Mouse (Mus musculus) MEL (cell line): ENCODE measurements around the gene Zfp319. TPM values are rescaled to one million over a fixed set of nuclear protein-coding genes. Genes with fewer than 3 reads are reported as not detected.

Experiments used
- DNase-seq: peaks from one replicate; pipeline ENCODE4 v3.0.0; 2011; ENCODE audit warnings: low read depth, low spot score
- H3K27ac ChIP-seq: 2 replicates; pipeline ENCODE4 v1.5.1; 2012; ENCODE audit warnings: low read depth, mild to moderate bottlenecking, control low read depth, low read length, moderate library complexity; ENCODE audit not compliant: control insufficient read depth
- H3K27me3 ChIP-seq, 2 experiments: fragments of 150-350 bp in 1 of 2; sonication (generic) in 1 of 2; 2 replicates each; pipeline ENCODE4 v1.6.1; 2012; ENCODE audit warnings: low read length in 2 of 2, mild to moderate bottlenecking in 2 of 2, improper control_type of control experiment in 1 of 2, moderate library complexity in 1 of 2; ENCODE audit not compliant: insufficient read depth in 2 of 2, control insufficient read depth in 1 of 2
- H3K36me3 ChIP-seq, 2 experiments: 2 replicates each; pipeline ENCODE4 v1.6.1; 2012 to 2014; ENCODE audit warnings: low read length in 2 of 2, improper control_type of control experiment in 1 of 2, inconsistent platforms in 1 of 2, mild to moderate bottlenecking in 1 of 2; ENCODE audit not compliant: insufficient read depth in 2 of 2, control insufficient read depth in 1 of 2
- H3K4me1 ChIP-seq, 2 experiments: fragments of 150-350 bp in 1 of 2; sonication (generic) in 1 of 2; 2 replicates each; pipeline ENCODE4 v1.6.1; 2012; ENCODE audit warnings: low read length in 2 of 2, improper control_type of control experiment in 1 of 2, mild to moderate bottlenecking in 1 of 2; ENCODE audit not compliant: insufficient read depth in 2 of 2, control insufficient read depth in 1 of 2
- H3K4me3 ChIP-seq, 2 experiments: fragments of 150-350 bp in 1 of 2; sonication (generic) in 1 of 2; 2 replicates each; pipeline ENCODE4 v1.5.1; 2012; ENCODE audit warnings: low read depth in 2 of 2, low read length in 2 of 2, mild to moderate bottlenecking in 2 of 2, moderate library complexity in 2 of 2, control low read depth in 1 of 2, improper control_type of control experiment in 1 of 2; ENCODE audit not compliant: control insufficient read depth in 1 of 2, insufficient read depth in 1 of 2
- H3K79me2 ChIP-seq: 2 replicates; pipeline ENCODE4 v1.6.1; 2012; ENCODE audit warnings: mild to moderate bottlenecking, low read length, moderate library complexity; ENCODE audit not compliant: control insufficient read depth, poor library complexity, insufficient read depth
- H3K9ac ChIP-seq: 2 replicates; pipeline ENCODE4 v1.6.1; 2012; ENCODE audit warnings: low read depth, mild to moderate bottlenecking, control low read depth, low read length, moderate library complexity; ENCODE audit not compliant: control insufficient read depth, poor library complexity, severe bottlenecking
- H3K9me3 ChIP-seq: fragments of 150-350 bp; sonication (generic); replicated peaks from 2 replicates; pipeline ENCODE4 v1.6.1; 2012; ENCODE audit warnings: mild to moderate bottlenecking, low read length, improper control_type of control experiment, moderate library complexity; ENCODE audit not compliant: insufficient read depth
- BHLHE40 ChIP-seq: IDR thresholded peaks from 2 replicates; pipeline ENCODE4 v1.6.1; 2012; ENCODE audit warnings: low read depth, mild to moderate bottlenecking, inconsistent platforms, low read length, improper control_type of control experiment, borderline replicate concordance
- CHD1 ChIP-seq: IDR thresholded peaks from 2 replicates; pipeline ENCODE4 v1.6.1; 2012; ENCODE audit warnings: low read depth, mild to moderate bottlenecking, inconsistent platforms, low read length, improper control_type of control experiment
- CTCF ChIP-seq, 3 experiments: IDR thresholded peaks in 2 of 3; conservative IDR thresholded peaks in 1 of 3; 2 replicates each; pipeline ENCODE4 v1.5.1; 2011 to 2012; ENCODE audit warnings: low read length in 3 of 3, low read depth in 2 of 3, mild to moderate bottlenecking in 2 of 3, improper control_type of control experiment in 1 of 3, inconsistent platforms in 1 of 3, mixed read lengths in 1 of 3, moderate library complexity in 1 of 3; ENCODE audit not compliant: control insufficient read depth in 1 of 3, insufficient read depth in 1 of 3, poor library complexity in 1 of 3, severe bottlenecking in 1 of 3
- E2F4 ChIP-seq: IDR thresholded peaks from 2 replicates; pipeline ENCODE4 v1.6.1; 2011; ENCODE audit warnings: low read depth, low read length, improper control_type of control experiment, borderline replicate concordance
- ETS1 ChIP-seq: IDR thresholded peaks from 2 replicates; pipeline ENCODE4 v1.6.1; 2012; ENCODE audit warnings: low read depth, mild to moderate bottlenecking, inconsistent platforms, low read length, improper control_type of control experiment, moderate library complexity
- HCFC1 ChIP-seq: IDR thresholded peaks from 2 replicates; pipeline ENCODE4 v1.6.1; 2012; ENCODE audit warnings: low read depth, mild to moderate bottlenecking, inconsistent platforms, low read length, improper control_type of control experiment, moderate library complexity
- KAT2A ChIP-seq: conservative IDR thresholded peaks from 2 replicates; pipeline ENCODE4 v1.6.1; 2012; ENCODE audit warnings: low read depth, low read length, improper control_type of control experiment, inconsistent platforms
- MAX ChIP-seq: IDR thresholded peaks from 2 replicates; pipeline ENCODE4 v1.6.1; 2011; ENCODE audit warnings: low read length, improper control_type of control experiment
- MXI1 ChIP-seq: IDR thresholded peaks from 2 replicates; pipeline ENCODE4 v1.6.1; 2011; ENCODE audit warnings: mild to moderate bottlenecking, low read depth, low read length, improper control_type of control experiment
- NRF1 ChIP-seq: IDR thresholded peaks from 2 replicates; pipeline ENCODE4 v1.6.1; 2014; ENCODE audit warnings: low read depth, mild to moderate bottlenecking, inconsistent platforms, low read length, improper control_type of control experiment, moderate library complexity; ENCODE audit not compliant: poor library complexity, insufficient read depth, severe bottlenecking
- POLR2A ChIP-seq, 2 experiments: IDR thresholded peaks; 2 replicates each; pipeline ENCODE4 v1.6.1; 2011 to 2012; ENCODE audit warnings: low read length in 2 of 2, mild to moderate bottlenecking in 2 of 2, control low read depth in 1 of 2, improper control_type of control experiment in 1 of 2, low read depth in 1 of 2, moderate library complexity in 1 of 2; ENCODE audit not compliant: control insufficient read depth in 1 of 2, insufficient read depth in 1 of 2, poor library complexity in 1 of 2
- POLR2AphosphoS5 ChIP-seq: IDR thresholded peaks from 2 replicates; pipeline ENCODE4 v1.6.1; 2012; ENCODE audit warnings: low read depth, borderline replicate concordance, mild to moderate bottlenecking, inconsistent platforms, low read length, moderate library complexity, mixed read lengths
- RAD21 ChIP-seq: IDR thresholded peaks from 2 replicates; pipeline ENCODE4 v1.6.1; 2011; ENCODE audit warnings: mild to moderate bottlenecking, low read depth, low read length, improper control_type of control experiment
- SIN3A ChIP-seq: IDR thresholded peaks from 2 replicates; pipeline ENCODE4 v1.6.1; 2012; ENCODE audit warnings: low read length, improper control_type of control experiment, inconsistent platforms
- SMC3 ChIP-seq: IDR thresholded peaks from 2 replicates; pipeline ENCODE4 v1.6.1; 2011; ENCODE audit warnings: low read depth, low read length, improper control_type of control experiment
- TAL1 ChIP-seq: IDR thresholded peaks from 2 replicates; pipeline ENCODE4 v1.6.1; 2012; ENCODE audit warnings: mild to moderate bottlenecking, inconsistent platforms, low read length, moderate library complexity, mixed read lengths
- UBTF ChIP-seq: IDR thresholded peaks from 2 replicates; pipeline ENCODE4 v1.6.1; 2012; ENCODE audit warnings: low read depth, mild to moderate bottlenecking, inconsistent platforms, low read length, improper control_type of control experiment, moderate library complexity, borderline replicate concordance; ENCODE audit not compliant: insufficient read depth
- USF1 ChIP-seq: IDR thresholded peaks from 2 replicates; pipeline ENCODE4 v1.6.1; 2014; ENCODE audit warnings: low read depth, mild to moderate bottlenecking, inconsistent platforms, low read length, improper control_type of control experiment, moderate library complexity
- ZC3H11A ChIP-seq: IDR thresholded peaks from 2 replicates; pipeline ENCODE4 v1.6.1; 2012; ENCODE audit warnings: low read depth, mild to moderate bottlenecking, inconsistent platforms, low read length, improper control_type of control experiment
- ZKSCAN1 ChIP-seq: IDR thresholded peaks from 2 replicates; pipeline ENCODE4 v1.6.1; 2012; ENCODE audit warnings: low read depth, mild to moderate bottlenecking, inconsistent platforms, low read length, improper control_type of control experiment, moderate library complexity
- ZNF384 ChIP-seq: IDR thresholded peaks from 2 replicates; pipeline ENCODE4 v1.6.1; 2012; ENCODE audit warnings: low read depth, mild to moderate bottlenecking, inconsistent platforms, low read length, improper control_type of control experiment
- polyA plus RNA-seq, 2 experiments: library from polyadenylated mRNA; stranded (reverse) in 1 of 2; unstranded in 1 of 2; fragments of >175 nt in 1 of 2; fragments of >200 nt in 1 of 2; gene quantifications; 2 replicates each; pipeline versions ENCODE4 v1.2.1 to v1.2.4; 2012; ENCODE audit warnings: low replicate concordance in 2 of 2, low read depth in 1 of 2; ENCODE audit not compliant: insufficient read length in 2 of 2, insufficient read depth in 1 of 2, missing spikeins in 1 of 2
- total RNA-seq: library from RNA; depleted of rRNA; stranded (reverse); fragments of 300-350 nt; gene quantifications from 2 replicates; pipeline ENCODE4 v1.2.3, GENCODE M21; 2012

The Zfp319 gene
- total and polyA plus RNA-seq, 3 experiments: 2.0 to 4.8 TPM; not detected in 1

DNA sequence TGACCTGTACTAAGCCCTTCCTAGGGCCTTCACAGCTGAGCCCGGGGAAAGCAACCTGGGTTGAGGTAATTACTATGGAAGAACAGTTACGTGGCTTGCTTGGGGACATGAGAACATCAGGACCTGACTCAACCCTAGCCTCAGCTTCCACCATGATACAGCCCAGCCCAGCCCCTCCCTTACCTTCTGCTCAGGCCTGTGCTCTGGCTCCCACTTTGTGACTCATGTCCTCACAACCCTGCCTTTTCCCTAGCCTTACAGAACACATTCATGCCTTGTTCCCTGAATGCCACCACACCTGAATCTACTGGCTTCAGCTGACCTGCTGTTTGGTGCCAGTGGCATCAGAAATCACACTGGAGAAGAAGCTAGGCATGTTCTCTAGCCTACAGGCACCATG is 16.6 kb upstream of the Zfp319 start:
- DNase-seq: no peak
- Histone ChIP-seq H3K27me3 (no peaks in the 10 kb centered on the region), H3K36me3 (no peaks in the 10 kb centered on the region), H3K9me3 (no peaks in the 10 kb centered on the region), H3K4me1 (no peaks in the 10 kb centered on the region), H3K4me3 (no peak overlapping the region), H3K9ac (no peak overlapping the region), H3K79me2 (no peaks in the 10 kb centered on the region), H3K27ac (no peak overlapping the region)
- TF ChIP-seq USF1 (no peak), POLR2AphosphoS5 (no peak), MXI1 (no peak), ETS1 (no peak), E2F4 (no peak), CHD1 (no peak), UBTF (no peak), TAL1 (no peak), ZNF384 (no peak), NRF1 (no peak)

DNA sequence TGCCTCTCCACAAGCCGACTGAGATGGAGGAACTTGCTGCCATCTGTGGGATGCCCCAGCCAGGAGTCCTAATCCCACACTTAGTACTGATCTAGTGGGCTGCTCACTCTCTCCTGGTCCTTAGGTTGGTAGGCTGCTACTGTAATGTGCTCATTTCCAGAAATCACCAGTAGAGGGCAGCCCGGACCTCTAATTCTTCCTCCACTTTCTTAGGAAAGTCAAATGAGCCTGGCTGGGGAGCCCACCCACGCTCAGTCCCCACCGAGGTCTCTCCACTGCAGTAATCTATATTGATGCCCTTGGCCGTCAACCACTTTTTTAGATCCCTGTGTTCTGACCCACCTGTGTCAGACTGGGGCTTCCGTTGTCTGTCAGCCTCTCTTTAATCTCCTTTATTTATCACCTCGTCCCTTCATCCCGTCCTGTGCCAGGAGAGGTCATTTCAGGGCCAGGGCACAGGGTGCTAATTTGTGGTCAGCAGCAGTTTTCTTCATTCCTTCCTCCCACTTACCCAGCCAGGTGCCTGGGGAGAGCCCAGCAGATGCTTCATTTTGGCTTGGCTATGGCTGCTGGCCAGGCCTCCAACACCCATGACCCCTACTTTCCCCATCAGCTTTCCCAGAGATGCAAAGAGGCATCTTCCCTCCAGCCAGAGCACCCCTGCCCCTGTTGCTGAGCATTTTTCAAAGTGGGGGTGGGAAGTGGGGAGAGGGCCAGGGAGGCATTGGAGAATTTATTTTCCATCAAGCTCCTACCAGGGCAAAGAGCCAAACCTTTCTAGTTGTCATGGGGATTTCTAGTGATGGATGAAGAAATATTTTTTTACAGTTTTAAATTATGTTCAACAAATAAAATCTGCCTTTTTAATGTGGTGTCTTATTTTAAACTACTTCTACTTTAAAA is 15.1 kb upstream of the Zfp319 start:
- Histone ChIP-seq H3K9ac (no peak overlapping the region), H3K27ac (no peak overlapping the region), H3K4me1 (no peaks in the 10 kb centered on the region), H3K27me3 (no peaks in the 10 kb centered on the region), H3K79me2 (no peaks in the 10 kb centered on the region), H3K9me3 (no peaks in the 10 kb centered on the region), H3K4me3 (no peak overlapping the region), H3K36me3 (no peaks in the 10 kb centered on the region)
- peak; percentile 64 for DNase-seq
- TF ChIP-seq KAT2A: no peak
- TF ChIP-seq RAD21: peak; percentile 73
- no peak for TF ChIP-seq NRF1
- no peak for TF ChIP-seq HCFC1
- TF ChIP-seq ZKSCAN1: no peak
- no peak for TF ChIP-seq BHLHE40
- TF ChIP-seq ZC3H11A: peak; percentile 51
- TF ChIP-seq SMC3: peak; percentile 63
- TF ChIP-seq SIN3A: 0 out of 2 replicates have a peak, but pooled peaks have one; percentile 15
- no peak for TF ChIP-seq MAX
- TF ChIP-seq ZNF384: no peak
- no peak for TF ChIP-seq MXI1
- TF ChIP-seq CHD1: no peak
- TF ChIP-seq CTCF (IDR thresholded peaks at IDR 0.05 in 2 of 3, conservative IDR thresholded peaks at IDR 0.05 in 1 of 3; ENCODE audit: control insufficient read depth in 1 of 3, insufficient read depth in 1 of 3, low read depth in 2 of 3, low read length in 3 of 3, poor library complexity in 1 of 3, severe bottlenecking in 1 of 3): peak; percentile 53 to 75 (median 60)
- no peak for TF ChIP-seq POLR2A (IDR thresholded peaks at IDR 0.05; ENCODE audit: control insufficient read depth in 1 of 2, insufficient read depth in 1 of 2, low read depth in 1 of 2, low read length in 2 of 2, poor library complexity in 1 of 2)
- TF ChIP-seq, all 39 proteins: peak for 5
